Mouse (Mus musculus) megakaryocyte, embryonic 14.5 days (primary cell): ENCODE data around the gene Zfp69. TPM values are rescaled to one million over a fixed set of nuclear protein-coding genes. Genes with fewer than 3 reads are reported as not detected.
A peak's percentile ranks its signal among the peaks of the same experiment; 100 is the strongest.

Experiments used
- H3K27me3 ChIP-seq: replicated peaks from 2 replicates; pipeline ENCODE3; 2012; ENCODE audit warnings: inconsistent platforms
- H3K36me3 ChIP-seq: replicated peaks from 2 replicates; pipeline ENCODE3; 2012; ENCODE audit warnings: low read length, inconsistent platforms, mixed read lengths
- H3K4me1 ChIP-seq: 2 replicates; pipeline ENCODE4 v1.6.1; 2012; ENCODE audit warnings: inconsistent platforms
- H3K4me3 ChIP-seq: replicated peaks from 2 replicates; pipeline ENCODE3; 2012; ENCODE audit warnings: moderate library complexity, mild to moderate bottlenecking, inconsistent platforms
- H3K9me3 ChIP-seq: 2 replicates; pipeline ENCODE4 v1.6.1; 2012; ENCODE audit warnings: inconsistent platforms
- FLI1 ChIP-seq: IDR thresholded peaks from 2 replicates; pipeline ENCODE4 v1.6.1; 2012; ENCODE audit warnings: low read length, inconsistent platforms, mixed read lengths
- GATA1 ChIP-seq: IDR thresholded peaks from 3 replicates; pipeline ENCODE4 v1.6.1; 2012; ENCODE audit warnings: mixed read lengths, low read length, inconsistent platforms, borderline replicate concordance
- polyA plus RNA-seq: library from polyadenylated mRNA; stranded (reverse); fragments of >175 nt; gene quantifications from 2 replicates; pipeline ENCODE4 v1.2.3, GENCODE M21; 2012; ENCODE audit warnings: low replicate concordance; ENCODE audit not compliant: insufficient read depth

Zfp69 gene
- 2.1 and 3.0 TPM in 2 replicates for polyA plus RNA-seq

- no peaks in the 10 kb centered on the region for H3K9me3 ChIP-seq
- peaks cover 55% of the 10 kb centered on the region for H3K4me1 ChIP-seq
- no peaks in the 10 kb centered on the region for H3K27me3 ChIP-seq
- H3K36me3 ChIP-seq: peaks cover 25% of the 10 kb centered on the region
- peak within 1 kb of the TSS; percentile 98 for H3K4me3 ChIP-seq
- TF ChIP-seq GATA1 (no peak), FLI1 (no peak)
Observed at GRCm38 (mm10) chr4:120951428-120951973, at the start of gene Zfp69. Gene Zfp69 (minus strand): TSS chr4:120951699.

GRCm38 (mm10) chr4:121001042-121001441 is 49.5 kb upstream of the Zfp69 start:
- Histone ChIP-seq H3K36me3 (peaks cover 13% of the 10 kb centered on the region), H3K9me3 (no peaks in the 10 kb centered on the region), H3K27me3 (no peaks in the 10 kb centered on the region), H3K4me3 (no peak overlapping the region), H3K4me1 (peaks cover 87% of the 10 kb centered on the region)
- TF ChIP-seq GATA1 (no peak), FLI1 (no peak)

- no peak overlapping the region for H3K4me3 ChIP-seq
- peaks cover 62% of the 10 kb centered on the region for H3K4me1 ChIP-seq
- TF ChIP-seq GATA1 (no peak), FLI1 (no peak)
- no peaks in the 10 kb centered on the region for H3K9me3 ChIP-seq
- peaks cover 10% of the 10 kb centered on the region for H3K36me3 ChIP-seq
- no peaks in the 10 kb centered on the region for H3K27me3 ChIP-seq
Observed at GRCm38 (mm10) chr4:120995911-120996310, 44.4 kb upstream of the Zfp69 start.

GRCm38 (mm10) chr4:120993025-120993424 is 41.5 kb upstream of the Zfp69 start:
- peaks cover 43% of the 10 kb centered on the region for H3K4me1 ChIP-seq
- H3K9me3 ChIP-seq: peaks cover 9% of the 10 kb centered on the region
- H3K27me3 ChIP-seq: no peaks in the 10 kb centered on the region
- no peak overlapping the region for H3K4me3 ChIP-seq
- TF ChIP-seq GATA1: no peak
- no peak for TF ChIP-seq FLI1
- peaks cover 30% of the 10 kb centered on the region for H3K36me3 ChIP-seq

GRCm38 (mm10) chr4:120992284-120992683 is 40.8 kb upstream of the Zfp69 start:
- Histone ChIP-seq H3K4me1 (peaks cover 39% of the 10 kb centered on the region), H3K9me3 (peaks cover 9% of the 10 kb centered on the region), H3K36me3 (peaks cover 36% of the 10 kb centered on the region), H3K27me3 (no peaks in the 10 kb centered on the region), H3K4me3 (no peak overlapping the region)
- TF ChIP-seq GATA1 (no peak), FLI1 (no peak)

- no peaks in the 10 kb centered on the region for H3K27me3 ChIP-seq
- no peak overlapping the region for H3K4me3 ChIP-seq
- peaks cover 9% of the 10 kb centered on the region for H3K9me3 ChIP-seq
- peaks cover 24% of the 10 kb centered on the region for H3K4me1 ChIP-seq
- TF ChIP-seq GATA1: no peak
- TF ChIP-seq FLI1: no peak
- peaks cover 66% of the 10 kb centered on the region for H3K36me3 ChIP-seq
Observed at GRCm38 (mm10) chr4:120987319-120987718, 35.8 kb upstream of the Zfp69 start.

GRCm38 (mm10) chr4:120986446-120986845 is 34.9 kb upstream of the Zfp69 start:
- peaks cover 75% of the 10 kb centered on the region for H3K36me3 ChIP-seq
- peaks cover 9% of the 10 kb centered on the region for H3K9me3 ChIP-seq
- no peaks in the 10 kb centered on the region for H3K27me3 ChIP-seq

GRCm38 (mm10) chr4:120978221-120978620 is 26.7 kb upstream of the Zfp69 start:
- no peak overlapping the region for H3K4me3 ChIP-seq
- peaks cover 91% of the 10 kb centered on the region for H3K36me3 ChIP-seq
- H3K9me3 ChIP-seq: no peaks in the 10 kb centered on the region
- TF ChIP-seq FLI1 (no peak), GATA1 (no peak)
- no peaks in the 10 kb centered on the region for H3K27me3 ChIP-seq
- peaks cover 24% of the 10 kb centered on the region for H3K4me1 ChIP-seq

More at GRCm38 (mm10) chr4:120986446-120986845, 34.9 kb upstream of the Zfp69 start:
- Histone ChIP-seq H3K4me1 (peaks cover 19% of the 10 kb centered on the region), H3K4me3 (peak overlapping the region; percentile 66)
- TF ChIP-seq FLI1: no peak
- TF ChIP-seq GATA1: no peak

- Histone ChIP-seq H3K36me3 (peaks cover 91% of the 10 kb centered on the region), H3K9me3 (no peaks in the 10 kb centered on the region), H3K4me1 (peaks cover 22% of the 10 kb centered on the region), H3K27me3 (no peaks in the 10 kb centered on the region), H3K4me3 (no peak overlapping the region)
- TF ChIP-seq FLI1 (no peak), GATA1 (no peak)
Observed at GRCm38 (mm10) chr4:120975428-120975734, 23.9 kb upstream of the Zfp69 start.

- H3K9me3 ChIP-seq: no peaks in the 10 kb centered on the region
- H3K36me3 ChIP-seq: peaks cover 91% of the 10 kb centered on the region
- no peaks in the 10 kb centered on the region for H3K27me3 ChIP-seq
- TF ChIP-seq GATA1 (no peak), FLI1 (no peak)
- H3K4me1 ChIP-seq: peaks cover 22% of the 10 kb centered on the region
- no peak overlapping the region for H3K4me3 ChIP-seq
Observed at GRCm38 (mm10) chr4:120974711-120975427, 23.4 kb upstream of the Zfp69 start.
